Mouse (Mus musculus): ENCODE data around the gene Dlg2. TPM values are rescaled to one million over a fixed set of nuclear protein-coding genes. Genes with fewer than 3 reads are reported as not detected.

Dlg2 gene
- polyA plus RNA-seq (2021; fragmentation: Nextera tagmentation), result 85.1 and 88.6 TPM in 2 replicates
- long read RNA-seq, experiment 1, transcript Dlg2-211 (1 exons, 2,397 nt), result minor isoform, 7 of 123 reads
- long read RNA-seq, experiment 1, transcript Dlg2-208 (11 exons, 3,218 nt), result major isoform, 14 of 123 reads
- long read RNA-seq, experiment 1, partial matches to known transcripts, result 19 of 123 reads
- long read RNA-seq, experiment 1, other reads (novel, unspliced or antisense), result 82 of 123 reads
- long read RNA-seq, experiment 2, partial matches to known transcripts, result 7 of 58 reads
- long read RNA-seq, experiment 2, other reads (novel, unspliced or antisense), result 48 of 58 reads

DNA sequence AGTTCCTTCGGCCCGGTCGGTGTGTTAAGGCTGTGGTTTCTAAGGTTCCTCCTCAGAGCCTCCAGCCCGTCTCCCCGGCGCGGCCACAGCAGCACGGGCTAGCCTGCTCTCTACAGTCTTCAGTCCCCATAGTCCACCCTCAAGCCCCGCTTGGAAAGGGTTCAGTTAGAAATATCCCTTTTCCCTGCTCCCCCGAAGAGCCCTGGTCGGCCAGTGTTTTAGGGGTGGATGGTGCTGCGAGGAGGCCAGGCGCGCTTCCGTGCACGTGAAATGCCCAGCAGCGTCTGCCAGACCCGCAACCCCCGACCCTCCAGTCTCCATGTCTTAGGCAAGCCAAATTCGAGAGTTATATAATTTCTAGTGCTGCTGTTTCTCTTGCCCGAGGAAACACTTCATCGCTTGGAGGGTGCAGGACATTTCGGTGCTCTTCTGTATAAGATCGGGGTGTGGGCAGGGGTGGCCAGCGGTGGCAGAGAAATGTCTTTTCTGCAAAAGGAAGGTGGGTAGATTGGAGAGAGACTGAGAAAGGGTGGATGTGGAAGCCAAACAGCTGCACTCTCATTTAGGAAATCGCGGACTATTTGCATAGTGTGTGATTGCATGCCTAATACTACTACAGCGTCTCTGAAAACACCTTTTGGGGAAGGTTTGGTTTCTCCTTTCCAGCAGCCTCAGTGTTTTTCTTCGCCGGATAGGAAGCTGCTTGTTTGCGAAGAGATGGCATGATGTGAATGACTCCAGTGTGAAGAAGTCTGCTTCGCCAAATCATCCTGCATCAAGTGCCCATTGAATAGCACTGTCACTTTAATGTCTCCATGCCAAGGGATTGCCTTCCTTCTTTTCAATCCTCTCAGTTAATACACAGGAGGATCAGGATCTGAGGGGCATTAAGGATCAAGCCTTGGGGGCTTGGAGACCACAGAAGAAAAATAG is at the start of gene Dlg2:
Gene Dlg2 (plus strand): TSS at position 360 of the 933 bp plus-strand sequence.

GRCm38 (mm10) chr7:90442518-90443080 is 33.9 kb upstream of the Dlg2 start, which contains the start of gene Crebzf:
Gene Crebzf (plus strand): TSS chr7:90442729.

GRCm38 (mm10) chr7:90456845-90457468 is 19.5 kb upstream of the Dlg2 start, which contains the start of gene Tmem126a:
Gene Tmem126a (minus strand): TSS chr7:90457229.

DNA sequence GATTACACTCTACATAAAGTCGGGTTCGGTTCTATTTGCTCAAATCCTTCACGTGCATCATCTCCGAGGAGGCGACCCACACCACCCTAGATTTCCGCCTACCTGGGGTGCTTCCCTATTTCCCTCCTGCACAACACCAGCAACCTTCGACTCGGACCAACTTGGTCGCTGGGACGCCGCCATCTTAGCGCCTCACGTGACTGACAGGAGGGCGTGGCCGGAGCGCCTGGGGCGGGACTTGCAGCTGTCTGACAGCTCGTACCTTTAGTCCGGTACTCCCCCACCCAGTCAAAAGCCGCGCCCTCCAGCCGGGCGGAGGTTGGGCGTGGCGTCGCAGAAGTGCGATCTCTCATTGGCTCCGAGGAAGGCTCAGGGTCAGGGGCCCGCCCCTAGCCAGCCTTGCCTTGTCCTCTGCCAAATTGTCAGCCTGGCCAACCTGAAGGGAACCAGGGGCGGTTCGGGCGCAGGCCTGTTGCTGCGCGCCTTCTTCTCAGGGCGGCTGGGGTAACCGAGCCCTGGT is 619 bp upstream of the Dlg2 start, which contains the start of gene Tmem126b:
Gene Tmem126b (minus strand): TSS at position 209 of the 520 bp plus-strand sequence.

Other genes with a start within 250 kb of the Dlg2 start
- not detected in 2 replicates for gene Ccdc83, start 210.9 kb upstream of the Dlg2 start, polyA plus RNA-seq (2021; fragmentation: Nextera tagmentation)
- gene Sytl2, start 174.4 kb upstream of the Dlg2 start, polyA plus RNA-seq (2021; fragmentation: Nextera tagmentation), result 31.6 and 36.8 TPM in 2 replicates
- 0.31 and 0.79 TPM in 2 replicates for gene Ccdc89, start 50.1 kb upstream of the Dlg2 start, polyA plus RNA-seq (2021; fragmentation: Nextera tagmentation)
- 8.3 and 10.0 TPM in 2 replicates for gene Crebzf, start 33.9 kb upstream of the Dlg2 start, polyA plus RNA-seq (2021; fragmentation: Nextera tagmentation)
- gene Tmem126a, start 19.4 kb upstream of the Dlg2 start, polyA plus RNA-seq (2021; fragmentation: Nextera tagmentation), result 69.5 and 82.8 TPM in 2 replicates
- gene Tmem126b, start 671 bp upstream of the Dlg2 start, polyA plus RNA-seq (2021; fragmentation: Nextera tagmentation), result 29.9 and 34.5 TPM in 2 replicates

Data from left cerebral cortex, adult 6 months (tissue).